8 mouse cellular contexts compared by ENCODE assay signal in the genomic region with DNA sequence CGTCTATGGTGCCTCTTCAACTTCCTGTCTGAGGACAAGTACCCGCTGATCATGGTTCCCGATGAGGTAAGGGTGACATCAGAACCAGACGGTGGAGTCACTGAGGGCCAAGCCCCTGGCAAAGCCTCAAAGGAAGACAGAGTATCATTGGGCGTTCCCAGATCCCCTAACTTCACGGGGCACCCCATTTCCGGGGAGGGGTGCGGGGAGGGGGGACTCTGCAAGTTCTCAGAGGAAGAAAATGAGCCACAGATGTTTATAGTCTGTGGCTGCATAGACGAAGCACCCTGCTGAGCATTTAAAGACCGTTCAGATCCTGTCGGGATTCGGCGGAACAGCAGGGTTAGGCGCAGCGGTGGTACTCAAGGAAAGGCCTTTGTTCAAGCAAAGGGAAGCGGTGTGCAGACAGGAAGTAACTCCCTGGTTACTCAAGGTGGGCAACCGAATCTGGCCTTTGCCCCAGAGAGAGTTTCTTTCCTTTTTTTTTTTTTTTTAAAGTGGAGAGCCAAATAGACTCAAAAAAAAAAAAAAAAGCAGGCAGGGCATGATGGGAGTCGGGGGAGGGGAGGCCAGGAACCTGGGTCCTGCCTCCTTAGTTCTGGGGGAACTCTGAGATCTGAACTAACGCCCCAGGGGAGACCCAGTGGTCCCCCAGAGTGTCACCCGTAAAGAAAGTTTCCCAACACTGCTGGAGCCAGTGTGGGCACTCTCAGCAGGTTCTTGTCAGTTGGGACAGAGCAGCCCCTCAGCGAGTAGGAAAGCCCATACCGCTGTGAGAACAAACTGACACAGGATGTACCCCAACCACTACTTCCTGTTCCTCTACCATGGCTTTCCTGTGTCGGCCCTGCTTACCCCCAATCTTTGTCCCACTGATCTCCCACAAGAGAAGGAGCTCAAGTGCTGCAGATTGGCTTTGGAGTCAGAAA. TPM values are rescaled to one million over a fixed set of nuclear protein-coding genes. Genes with fewer than 3 reads are reported as not detected.
A peak's percentile ranks its signal among the peaks of the same experiment; 100 is the strongest.
DNase-seq lines count a peak whose midpoint lies in the region; ATAC-seq and TF ChIP-seq lines count a peak whose summit lies in the region.

No protein-coding gene starts in this region.

- H3K36me3 ChIP-seq in hindbrain, embryonic 16.5 days (ENCODE audit: control insufficient read depth, insufficient read depth, low read length), result no peaks in the 10 kb centered on the region
- H3K36me3 ChIP-seq in hindbrain, embryonic 12.5 days, result no peaks in the 10 kb centered on the region
- no peaks in the 10 kb centered on the region for H3K36me3 ChIP-seq in intestine, embryonic 15.5 days
- H3K36me3 ChIP-seq in midbrain, embryonic 12.5 days, result no peaks in the 10 kb centered on the region

- no peaks in the 10 kb centered on the region; the same call in 1 of the 2 replicates for H3K4me1 ChIP-seq in hindbrain, embryonic 16.5 days (ENCODE audit: control insufficient read depth, insufficient read depth, low read depth, low read length)
- peaks cover 7% of the 10 kb centered on the region for H3K4me1 ChIP-seq in hindbrain, embryonic 12.5 days
- peaks cover 10% of the 10 kb centered on the region; the same call in 1 of the 2 replicates for H3K4me1 ChIP-seq in intestine, embryonic 15.5 days (replicated peaks)
- H3K4me1 ChIP-seq in midbrain, embryonic 12.5 days, result peaks cover 2% of the 10 kb centered on the region

- no peak for TF ChIP-seq POLR2A in brain, embryonic 14.5 days (IDR thresholded peaks at IDR 0.05; ENCODE audit: borderline replicate concordance, extremely low read depth, insufficient read depth, insufficient read length, poor library complexity, severe bottlenecking)

- no peak for TF ChIP-seq CTCF in brain, embryonic 14.5 days (IDR thresholded peaks at IDR 0.05; ENCODE audit: borderline replicate concordance, extremely low read depth, insufficient read depth, insufficient read length)

- no peaks in the 10 kb centered on the region for H3K27me3 ChIP-seq in hindbrain, embryonic 16.5 days (replicated peaks; ENCODE audit: control insufficient read depth, insufficient read depth, low read length)
- no peaks in the 10 kb centered on the region; the same call in none of the 2 replicates for H3K27me3 ChIP-seq in hindbrain, embryonic 12.5 days
- no peaks in the 10 kb centered on the region for H3K27me3 ChIP-seq in intestine, embryonic 15.5 days (replicated peaks)
- peaks cover 23% of the 10 kb centered on the region for H3K27me3 ChIP-seq in midbrain, embryonic 12.5 days

- no peak for ATAC-seq in hindbrain, embryonic 16.5 days
- ATAC-seq in hindbrain, embryonic 12.5 days (ENCODE audit: low FRiP score), result no peak
- no peak for ATAC-seq in intestine, embryonic 15.5 days
- ATAC-seq in midbrain, embryonic 12.5 days (ENCODE audit: low FRiP score, low read depth), result no peak

- no peak overlapping the region for H3K9ac ChIP-seq in hindbrain, embryonic 16.5 days (ENCODE audit: low read depth, low read length)
- no peak overlapping the region for H3K9ac ChIP-seq in hindbrain, embryonic 12.5 days
- H3K9ac ChIP-seq in intestine, embryonic 15.5 days, result no peak overlapping the region
- H3K9ac ChIP-seq in midbrain, embryonic 12.5 days (replicated peaks), result no peak overlapping the region

- no peak overlapping the region for H3K27ac ChIP-seq in hindbrain, embryonic 16.5 days (ENCODE audit: low read depth, low read length)
- no peak overlapping the region for H3K27ac ChIP-seq in hindbrain, embryonic 12.5 days
- 0 out of 2 replicates have a peak overlapping the region, but pooled peaks have one; percentile 27 for H3K27ac ChIP-seq in intestine, embryonic 15.5 days
- no peak overlapping the region for H3K27ac ChIP-seq in midbrain, embryonic 12.5 days (replicated peaks)

- H3K4me2 ChIP-seq in hindbrain, embryonic 16.5 days (ENCODE audit: low read length), result peak overlapping the region; percentile 13
- H3K4me2 ChIP-seq in hindbrain, embryonic 12.5 days (replicated peaks), result no peak overlapping the region; the same call in 1 of the 2 replicates
- H3K4me2 ChIP-seq in intestine, embryonic 15.5 days (replicated peaks), result peak overlapping the region; percentile 42
- 0 out of 2 replicates have a peak overlapping the region, but pooled peaks have one; percentile 15 for H3K4me2 ChIP-seq in midbrain, embryonic 12.5 days (replicated peaks)

- H3K4me3 ChIP-seq in hindbrain, embryonic 16.5 days (ENCODE audit: low read length), result no peak overlapping the region
- H3K4me3 ChIP-seq in hindbrain, embryonic 12.5 days, result no peak overlapping the region
- H3K4me3 ChIP-seq in intestine, embryonic 15.5 days (replicated peaks), result no peak overlapping the region
- H3K4me3 ChIP-seq in midbrain, embryonic 12.5 days, result no peak overlapping the region

- DNase-seq in brain, embryonic 14.5 days (ENCODE audit: low read depth), result peak; percentile 37
- DNase-seq in thymus, postnatal 10 days (ENCODE audit: low spot score in 2 of 2), result peak; percentile 81 to 88
- no peak for DNase-seq in urinary bladder, postnatal 14 days (ENCODE audit: low spot score)
- DNase-seq in right cerebral cortex, postnatal 36 days (ENCODE audit: low spot score in 2 of 2), result no peak

- no peaks in the 10 kb centered on the region for H3K9me3 ChIP-seq in hindbrain, embryonic 16.5 days (ENCODE audit: control insufficient read depth, low read length)
- no peaks in the 10 kb centered on the region for H3K9me3 ChIP-seq in hindbrain, embryonic 12.5 days (replicated peaks)
- no peaks in the 10 kb centered on the region for H3K9me3 ChIP-seq in intestine, embryonic 15.5 days
- no peaks in the 10 kb centered on the region for H3K9me3 ChIP-seq in midbrain, embryonic 12.5 days

- WGBS in hindbrain, embryonic 16.5 days, result 28% methylated on average over 23 of the region's 23 CpGs
- WGBS in hindbrain, embryonic 12.5 days, result 27% methylated on average over 23 of the region's 23 CpGs
- WGBS in intestine, embryonic 15.5 days, result 33% methylated on average over 23 of the region's 23 CpGs
- 33% methylated on average over 23 of the region's 23 CpGs for whole genome bisulfite sequencing in midbrain, embryonic 12.5 days

RNA-seq across cellular contexts. Expression of gene Def6, which starts 10.4 kb away (rescaled TPM):
- polyA plus RNA-seq in hindbrain, embryonic 16.5 days (2015; fragmentation: Nextera tagmentation; extraction: Ambion mirVana), result 5.8 and 7.0 TPM in 2 replicates
- 5.7 and 6.1 TPM in 2 replicates for polyA plus RNA-seq in hindbrain, embryonic 12.5 days (2016; fragmentation: Nextera tagmentation; extraction: Ambion mirVana)
- 4.5 and 6.9 TPM in 2 replicates for polyA plus RNA-seq in brain, embryonic 14.5 days (2012; rRNA removed)
- polyA plus RNA-seq in intestine, embryonic 15.5 days (2015; fragmentation: Nextera tagmentation; extraction: Ambion mirVana), result 3.4 and 4.3 TPM in 2 replicates
- polyA plus RNA-seq in midbrain, embryonic 12.5 days (2016; fragmentation: Nextera tagmentation; extraction: Ambion mirVana), result 3.1 and 3.7 TPM in 2 replicates

RNA-seq across cellular contexts. Expression of gene Ppard, which starts 14.5 kb away (rescaled TPM):
- 1.1 TPM in 2 replicates for polyA plus RNA-seq in hindbrain, embryonic 16.5 days (2015; fragmentation: Nextera tagmentation; extraction: Ambion mirVana)
- polyA plus RNA-seq in hindbrain, embryonic 12.5 days (2016; fragmentation: Nextera tagmentation; extraction: Ambion mirVana), result 1.7 and 2.4 TPM in 2 replicates
- 13.9 and 18.3 TPM in 2 replicates for polyA plus RNA-seq in brain, embryonic 14.5 days (2012; rRNA removed)
- 1.8 and 1.9 TPM in 2 replicates for polyA plus RNA-seq in intestine, embryonic 15.5 days (2015; fragmentation: Nextera tagmentation; extraction: Ambion mirVana)
- polyA plus RNA-seq in midbrain, embryonic 12.5 days (2016; fragmentation: Nextera tagmentation; extraction: Ambion mirVana), result 1.5 and 2.2 TPM in 2 replicates

RNA-seq across cellular contexts. Expression of gene Zfp523, which starts 41.1 kb away (rescaled TPM):
- 43.0 and 44.6 TPM in 2 replicates for polyA plus RNA-seq in hindbrain, embryonic 16.5 days (2015; fragmentation: Nextera tagmentation; extraction: Ambion mirVana)
- polyA plus RNA-seq in hindbrain, embryonic 12.5 days (2016; fragmentation: Nextera tagmentation; extraction: Ambion mirVana), result 50.0 and 50.6 TPM in 2 replicates
- 85.2 and 111 TPM in 2 replicates for polyA plus RNA-seq in brain, embryonic 14.5 days (2012; rRNA removed)
- polyA plus RNA-seq in intestine, embryonic 15.5 days (2015; fragmentation: Nextera tagmentation; extraction: Ambion mirVana), result 25.7 and 28.1 TPM in 2 replicates
- polyA plus RNA-seq in midbrain, embryonic 12.5 days (2016; fragmentation: Nextera tagmentation; extraction: Ambion mirVana), result 49.7 and 52.6 TPM in 2 replicates

Comparison
In these comparisons a context has a peak if more than half of its experiments do, and no peak if none do; other contexts are left out.
1. DNase-seq: peak in brain, embryonic 14.5 days (single experiment) and thymus, postnatal 10 days (2 of 2); none in urinary bladder, postnatal 14 days (single experiment) and right cerebral cortex, postnatal 36 days (0 of 2).